Comparison of ENCODE assay signal across 7 mouse cellular contexts in the genomic region with DNA sequence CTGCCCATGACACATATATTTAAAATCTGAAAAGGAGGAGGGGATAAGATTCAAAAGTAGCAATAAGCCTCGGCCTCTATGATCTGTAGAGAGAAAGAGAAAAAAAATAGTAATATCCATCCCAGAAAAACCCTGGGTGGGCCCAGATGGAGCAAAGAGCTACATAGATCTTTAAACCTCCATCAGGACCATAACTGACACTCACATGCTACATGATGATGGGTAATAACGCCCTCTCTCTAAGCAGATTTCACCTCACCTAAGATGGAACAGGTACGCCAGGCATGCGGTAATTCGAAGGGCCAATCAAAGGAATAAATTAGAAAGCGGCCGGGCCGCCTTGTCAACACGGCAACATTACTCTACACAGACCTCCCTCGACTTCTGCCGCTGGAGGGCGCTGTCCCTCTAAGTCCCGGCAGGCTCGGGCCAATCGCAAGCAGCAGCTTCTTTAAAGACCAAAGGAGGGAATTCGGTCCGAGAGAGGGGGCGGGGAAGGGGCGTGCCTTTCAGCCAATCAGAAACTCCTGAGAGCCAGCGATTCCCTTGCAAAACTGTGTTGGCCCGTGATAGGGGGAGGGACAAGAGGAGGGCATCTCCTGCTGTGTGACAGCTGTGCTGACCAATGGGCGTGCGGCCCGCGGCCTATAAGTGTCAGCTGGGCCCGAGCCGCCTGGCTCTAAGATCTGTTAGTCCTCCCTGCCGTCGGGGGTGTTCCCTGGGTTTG. TPM values are rescaled to one million over a fixed set of nuclear protein-coding genes. Genes with fewer than 3 reads are reported as not detected.
DNase-seq lines count a peak whose midpoint lies in the region; ATAC-seq and TF ChIP-seq lines count a peak whose summit lies in the region.

Tent5b (plus strand) TSS at position 675 of the 727 bp plus-strand sequence.

- peak within 1 kb of the TSS; percentile 71 for H3K4me2 ChIP-seq in embryonic facial prominence, embryonic 12.5 days (replicated peaks)
- peak within 1 kb of the TSS; percentile 60 for H3K4me2 ChIP-seq in limb, embryonic 12.5 days
- peak within 1 kb of the TSS; percentile 47 for H3K4me2 ChIP-seq in midbrain, embryonic 16.5 days (ENCODE audit: low read length)

- H3K9ac ChIP-seq in embryonic facial prominence, embryonic 12.5 days, result peak within 1 kb of the TSS; percentile 50
- H3K9ac ChIP-seq in limb, embryonic 12.5 days (replicated peaks), result peak within 1 kb of the TSS; percentile 37; the same call in 1 of the 2 replicates
- H3K9ac ChIP-seq in midbrain, embryonic 16.5 days (ENCODE audit: low read depth, low read length), result peak within 1 kb of the TSS; percentile 52

- H3K36me3 ChIP-seq in embryonic facial prominence, embryonic 12.5 days, result no peaks in the 10 kb centered on the region
- no peaks in the 10 kb centered on the region for H3K36me3 ChIP-seq in kidney, adult 2 months (ENCODE audit: control insufficient read depth, insufficient read depth, low read length)
- H3K36me3 ChIP-seq in limb, embryonic 12.5 days, result no peaks in the 10 kb centered on the region
- no peaks in the 10 kb centered on the region for H3K36me3 ChIP-seq in midbrain, embryonic 16.5 days (ENCODE audit: control insufficient read depth, insufficient read depth, low read length)

- TF ChIP-seq CTCF in kidney, adult 2 months (conservative IDR thresholded peaks at IDR 0.05; ENCODE audit: insufficient read depth, insufficient read length, low read depth, low read length), result peak; percentile 88

- peak; percentile 98 for DNase-seq in adrenal gland, postnatal 25 days
- DNase-seq in heart, adult 18-20 months, result peak; percentile 99
- peak; percentile 100 for DNase-seq in kidney, adult 2 months
- peak; percentile 87 to 93 for DNase-seq in spleen, postnatal 10 days (ENCODE audit: low spot score in 2 of 2)

- 3% methylated on average over 26 of the region's 29 CpGs for WGBS in embryonic facial prominence, embryonic 12.5 days
- WGBS in kidney, adult 2 months, result 3% methylated on average over 29 of the region's 29 CpGs
- 5% methylated on average over 29 of the region's 29 CpGs for WGBS in limb, embryonic 12.5 days
- 3% methylated on average over 29 of the region's 29 CpGs for WGBS in midbrain, embryonic 16.5 days

- H3K4me1 ChIP-seq in embryonic facial prominence, embryonic 12.5 days, result peaks cover 23% of the 10 kb centered on the region
- peaks cover 5% of the 10 kb centered on the region; the same call in 1 of the 2 replicates for H3K4me1 ChIP-seq in kidney, adult 2 months (ENCODE audit: control insufficient read depth, insufficient read depth, low read length)
- H3K4me1 ChIP-seq in limb, embryonic 12.5 days (replicated peaks), result peaks cover 17% of the 10 kb centered on the region
- H3K4me1 ChIP-seq in midbrain, embryonic 16.5 days (ENCODE audit: control insufficient read depth, insufficient read depth, low read length), result peaks cover 5% of the 10 kb centered on the region

- ATAC-seq in embryonic facial prominence, embryonic 12.5 days (ENCODE audit: insufficient number of reproducible peaks, insufficient read depth, low FRiP score, low TSS enrichment), result peak; percentile 98
- peak; percentile 97 for ATAC-seq in limb, embryonic 12.5 days (ENCODE audit: insufficient number of reproducible peaks, insufficient read depth, low FRiP score, low TSS enrichment, low read depth)
- peak; percentile 97 for ATAC-seq in midbrain, embryonic 16.5 days

- H3K4me3 ChIP-seq in embryonic facial prominence, embryonic 12.5 days, result peak within 1 kb of the TSS; percentile 47
- peak within 1 kb of the TSS; percentile 49 for H3K4me3 ChIP-seq in kidney, adult 2 months (ENCODE audit: insufficient read depth, low read depth, low read length)
- H3K4me3 ChIP-seq in limb, embryonic 12.5 days (replicated peaks), result peak within 1 kb of the TSS; percentile 52
- peak within 1 kb of the TSS; percentile 45 for H3K4me3 ChIP-seq in midbrain, embryonic 16.5 days (ENCODE audit: low read depth, low read length)

- H3K27ac ChIP-seq in embryonic facial prominence, embryonic 12.5 days, result no peak within 1 kb of the TSS
- H3K27ac ChIP-seq in kidney, adult 2 months (ENCODE audit: insufficient read depth, low read depth, low read length), result no peak within 1 kb of the TSS; the same call in 1 of the 2 replicates
- H3K27ac ChIP-seq in limb, embryonic 12.5 days, result no peak within 1 kb of the TSS
- H3K27ac ChIP-seq in midbrain, embryonic 16.5 days (ENCODE audit: low read length), result no peak within 1 kb of the TSS

- no peak for TF ChIP-seq POLR2A in kidney, adult 2 months (IDR thresholded peaks at IDR 0.05; ENCODE audit: low read depth, low read length)

- peaks cover 33% of the 10 kb centered on the region for H3K27me3 ChIP-seq in embryonic facial prominence, embryonic 12.5 days
- H3K27me3 ChIP-seq in kidney, adult 2 months (replicated peaks; ENCODE audit: control insufficient read depth, insufficient read depth, low read length), result no peaks in the 10 kb centered on the region
- H3K27me3 ChIP-seq in limb, embryonic 12.5 days, result peaks cover 79% of the 10 kb centered on the region
- H3K27me3 ChIP-seq in midbrain, embryonic 16.5 days (ENCODE audit: control insufficient read depth, insufficient read depth, low read depth, low read length), result peaks cover 29% of the 10 kb centered on the region

- no peaks in the 10 kb centered on the region for H3K9me3 ChIP-seq in embryonic facial prominence, embryonic 12.5 days
- H3K9me3 ChIP-seq in limb, embryonic 12.5 days, result no peaks in the 10 kb centered on the region
- no peaks in the 10 kb centered on the region for H3K9me3 ChIP-seq in midbrain, embryonic 16.5 days (replicated peaks; ENCODE audit: control insufficient read depth, low read length, poor library complexity, severe bottlenecking)

RNA-seq across cellular contexts. Expression of gene Tent5b, which starts in this region (rescaled TPM):
- 0.76 and 1.2 TPM in 2 replicates for total RNA-seq in adrenal gland, postnatal 25 days (2021)
- polyA plus RNA-seq in embryonic facial prominence, embryonic 12.5 days (2016; fragmentation: Nextera tagmentation; extraction: Ambion mirVana), result 1.9 and 2.1 TPM in 2 replicates
- total RNA-seq in heart, adult 18-20 months (2021), result 1 to 10 TPM; 2.0 to 3.5 TPM
- 2.9 and 3.1 TPM in 2 replicates for polyA plus RNA-seq in kidney, adult 2 months (2012; rRNA removed)
- 1.2 TPM in 2 replicates for polyA plus RNA-seq in limb, embryonic 12.5 days (2016; fragmentation: Nextera tagmentation; extraction: Ambion mirVana)
- polyA plus RNA-seq in midbrain, embryonic 16.5 days (2015; fragmentation: Nextera tagmentation; extraction: Ambion mirVana), result 0.15 TPM in 2 replicates

Comparison
In these comparisons a context has a peak if more than half of its experiments do, and no peak if none do; other contexts are left out.
1. Peak in ATAC-seq, H3K4me3 ChIP-seq, H3K9ac ChIP-seq and H3K4me2 ChIP-seq in midbrain, embryonic 16.5 days; RNA of the gene not detected or under 1 TPM.